Mouse (Mus musculus) heart, adult 9 months (tissue): ENCODE measurements at regions not wholly inside any gene's neighbourhood (a gene's known extent, or its start where the extent isn't known, plus 50 kb on each side); places are given as distances from the start of the nearest gene placed in this dataset.

Source experiments
- DNase-seq, 2 experiments: peaks; one replicate each; pipeline ENCODE4 v3.0.0; 2022; ENCODE audit warnings: low spot score in 2 of 2

GRCm38 (mm10) chrX:11567827-11568226 is 240.2 kb downstream of the H2al1j start:
- no peak for DNase-seq

DNA sequence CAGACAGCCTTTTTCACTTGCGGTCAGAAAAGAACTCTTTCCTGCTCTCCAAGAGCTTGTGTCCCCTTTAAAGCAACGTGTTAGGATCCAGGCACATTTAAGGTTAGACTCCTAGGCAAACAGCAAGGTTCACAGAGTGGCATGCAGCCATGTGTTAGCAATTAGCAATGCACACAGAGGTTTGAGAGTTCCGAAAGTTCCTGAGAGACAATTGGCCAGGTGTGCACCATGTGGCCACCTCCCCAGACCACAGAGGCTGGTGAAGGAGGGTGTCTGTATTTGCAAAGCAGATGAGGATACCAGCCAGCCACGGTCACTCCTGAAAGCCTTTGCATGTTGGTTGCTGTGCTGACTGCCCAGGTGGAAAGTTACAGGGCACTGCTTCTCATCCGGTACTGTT is 240.6 kb downstream of the H2al1j start:
- no peak for DNase-seq

GRCm38 (mm10) chrX:11574354-11574753 is 246.7 kb downstream of the H2al1j start:
- peak in 1 of 2 experiments; percentile 13 for DNase-seq

GRCm38 (mm10) chrX:11575571-11575970 is 247.9 kb downstream of the H2al1j start:
- DNase-seq: no peak

DNA sequence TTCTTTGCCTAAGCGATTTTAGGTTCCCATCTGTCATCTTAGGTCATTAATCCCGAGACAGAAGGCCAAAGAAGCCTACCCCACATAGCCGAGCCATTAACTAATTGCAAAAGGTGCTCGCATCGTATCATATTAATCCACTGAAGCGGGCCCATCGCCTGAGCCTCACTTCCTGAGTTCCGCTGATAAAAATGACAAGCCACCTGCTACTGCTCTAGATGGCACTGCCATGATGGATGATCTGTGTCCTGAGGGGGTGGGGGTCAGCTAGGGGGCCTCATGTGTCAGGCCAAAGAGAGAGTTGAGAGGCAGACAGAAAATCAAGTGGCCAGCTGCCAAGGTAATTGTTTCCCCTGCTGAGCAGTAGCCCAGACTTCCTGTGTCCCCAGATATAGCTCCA is 248.7 kb downstream of the H2al1j start:
- no peak for DNase-seq

DNA sequence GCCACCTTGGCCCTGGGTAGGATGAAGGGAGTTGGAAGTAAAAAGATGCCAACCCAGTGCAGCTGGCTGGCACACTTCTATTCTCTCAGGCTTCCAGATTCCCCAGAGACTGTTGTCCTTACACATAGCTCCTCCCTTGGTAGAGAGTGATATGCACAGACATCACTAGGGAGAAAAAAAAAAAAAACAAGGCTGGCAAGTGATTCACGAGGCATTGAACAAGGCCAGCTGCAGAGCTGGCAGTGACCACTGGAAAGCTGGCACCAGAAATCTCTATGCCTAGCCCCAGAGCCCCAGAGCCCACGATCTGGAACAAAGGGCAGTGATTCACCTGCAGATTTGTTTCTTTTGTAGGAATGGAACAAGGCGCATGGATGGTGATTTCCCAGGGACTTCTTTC is 249.7 kb downstream of the H2al1j start:
- DNase-seq: no peak

- DNase-seq: no peak
Measured at GRCm38 (mm10) chrX:11585353-11585752, 257.7 kb downstream of the H2al1j start.

DNA sequence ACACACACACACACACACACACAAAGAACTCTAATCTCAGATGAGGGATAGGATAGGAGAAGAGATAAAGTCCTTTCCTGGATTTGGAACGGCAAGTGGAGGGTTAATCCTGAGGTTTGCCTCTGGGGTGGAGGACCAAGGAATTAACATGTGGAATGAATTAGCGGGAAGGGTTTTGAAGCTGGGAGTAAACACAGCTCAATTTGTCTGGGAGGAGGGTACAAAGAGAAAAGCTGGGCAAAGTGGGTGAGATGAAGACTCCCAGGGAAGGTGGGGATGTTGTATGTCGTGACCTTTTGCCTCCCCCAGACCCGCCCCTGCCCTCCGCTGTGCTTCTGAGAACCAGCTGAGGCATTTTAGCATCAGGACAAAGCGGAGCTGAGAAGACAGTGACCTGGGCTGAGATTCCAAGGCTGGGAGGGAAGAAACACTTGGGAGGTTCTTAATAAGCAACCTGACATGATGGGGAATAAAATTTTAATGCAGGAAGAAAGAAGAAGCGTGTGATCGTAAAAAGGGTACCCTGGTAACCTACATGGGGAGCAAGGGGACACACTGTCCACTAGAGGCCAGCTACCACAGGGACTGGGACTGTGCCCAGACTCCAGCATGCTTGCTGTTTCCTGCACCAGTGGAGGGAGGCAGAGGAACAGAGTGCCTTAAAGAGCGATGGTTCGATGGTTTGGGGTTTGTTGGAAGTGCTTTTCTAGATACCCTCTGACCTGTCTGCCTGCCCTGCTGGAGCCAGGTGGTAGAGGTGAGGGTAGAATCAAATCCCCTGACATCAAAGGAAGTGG is 264.0 kb downstream of the H2al1j start:
- DNase-seq: no peak

- DNase-seq: no peak
Measured at GRCm38 (mm10) chrX:11594542-11594941, 266.9 kb downstream of the H2al1j start.

GRCm38 (mm10) chrX:11597548-11597947 is 269.9 kb downstream of the H2al1j start:
- no peak for DNase-seq

- peak; percentile 8 to 11 for DNase-seq
Measured at GRCm38 (mm10) chrX:11614237-11614636, 286.6 kb downstream of the H2al1j start.

DNA sequence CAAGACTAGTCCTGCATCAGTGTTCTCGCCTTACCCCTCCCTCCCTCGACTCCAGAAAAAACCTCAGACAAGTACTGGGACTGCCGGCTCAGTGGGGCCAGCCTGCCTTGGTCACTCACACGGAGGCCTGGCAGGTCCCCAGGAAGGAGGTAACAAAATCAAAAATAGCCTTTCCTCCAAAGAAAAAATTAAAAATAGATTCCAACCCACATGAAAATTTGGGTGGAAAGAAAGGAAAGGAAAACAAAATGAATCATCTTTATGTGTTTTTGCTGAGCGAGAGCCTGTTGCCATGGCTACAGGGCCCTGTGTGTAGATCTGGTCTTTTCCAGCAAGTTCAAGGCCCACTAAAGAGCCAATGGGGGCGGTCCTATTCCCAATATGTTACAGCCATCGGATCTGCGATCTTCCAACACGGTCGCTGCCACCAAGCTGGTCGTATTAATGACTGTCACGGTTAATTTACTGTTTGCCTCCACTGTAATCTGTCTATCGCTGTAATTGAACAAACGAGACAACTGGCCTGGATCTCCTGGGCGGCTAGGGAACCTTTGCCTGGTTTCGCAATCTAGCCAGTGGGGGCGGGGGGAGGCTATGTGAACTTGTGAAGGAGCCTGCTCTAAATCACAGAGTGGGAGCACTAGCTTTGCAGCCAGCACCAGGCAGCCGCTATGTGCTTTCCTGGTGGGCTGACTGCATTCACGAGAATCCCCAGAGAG is 293.6 kb downstream of the H2al1j start:
- DNase-seq: peak; percentile 27 to 48

DNA sequence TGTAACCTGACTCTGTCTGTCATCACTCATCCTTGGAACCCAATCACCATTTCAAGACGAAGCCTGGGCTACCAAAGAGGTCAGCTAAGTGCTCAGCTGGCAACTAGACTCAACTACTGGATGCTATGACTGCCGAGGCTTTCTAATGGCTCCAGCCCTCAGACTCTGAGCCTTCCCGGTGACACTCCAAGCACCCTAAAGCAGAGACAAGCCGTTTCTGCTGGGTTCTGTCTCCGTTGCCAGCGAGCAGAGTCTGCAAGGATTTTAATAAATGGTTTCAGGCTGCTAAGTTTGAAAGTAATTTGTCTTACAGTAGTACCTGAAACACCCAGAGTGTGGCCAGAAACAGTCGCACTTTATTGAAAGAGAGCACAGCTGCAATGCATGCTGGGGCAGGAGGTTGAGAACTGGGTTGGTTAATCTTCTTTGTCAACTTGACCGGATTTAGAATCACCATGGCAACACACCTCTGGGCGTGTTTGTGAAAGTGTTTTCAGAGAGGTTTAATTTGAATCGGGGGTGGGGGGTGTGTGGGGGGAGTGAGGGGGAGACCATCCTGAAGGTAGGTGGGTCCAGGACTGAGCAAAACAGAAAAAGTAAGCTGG is 298.8 kb downstream of the H2al1j start:
- DNase-seq: no peak

GRCm38 (mm10) chrX:11629362-11629761 is 301.7 kb downstream of the H2al1j start:
- no peak for DNase-seq

DNA sequence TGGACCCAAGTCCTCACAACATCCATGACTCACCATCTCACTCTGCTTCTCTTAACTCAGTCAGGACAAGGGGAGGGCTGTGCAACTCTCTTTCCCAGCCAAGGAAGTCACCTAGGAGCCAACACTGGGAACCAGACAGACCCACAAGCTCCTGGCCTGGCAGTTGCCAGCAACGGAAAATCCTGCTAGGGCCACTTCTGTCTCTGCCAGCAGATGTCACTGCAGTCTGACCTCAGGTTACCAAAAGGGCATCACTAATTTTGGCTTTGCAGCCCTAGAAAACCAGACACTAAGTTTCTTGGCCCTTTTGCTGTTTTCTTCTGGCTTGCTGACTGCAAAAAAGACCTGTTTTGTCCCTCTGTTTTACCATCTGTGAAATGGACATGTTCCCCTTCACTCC is 302.3 kb downstream of the H2al1j start:
- peak in 1 of 2 experiments; percentile 17 for DNase-seq

DNA sequence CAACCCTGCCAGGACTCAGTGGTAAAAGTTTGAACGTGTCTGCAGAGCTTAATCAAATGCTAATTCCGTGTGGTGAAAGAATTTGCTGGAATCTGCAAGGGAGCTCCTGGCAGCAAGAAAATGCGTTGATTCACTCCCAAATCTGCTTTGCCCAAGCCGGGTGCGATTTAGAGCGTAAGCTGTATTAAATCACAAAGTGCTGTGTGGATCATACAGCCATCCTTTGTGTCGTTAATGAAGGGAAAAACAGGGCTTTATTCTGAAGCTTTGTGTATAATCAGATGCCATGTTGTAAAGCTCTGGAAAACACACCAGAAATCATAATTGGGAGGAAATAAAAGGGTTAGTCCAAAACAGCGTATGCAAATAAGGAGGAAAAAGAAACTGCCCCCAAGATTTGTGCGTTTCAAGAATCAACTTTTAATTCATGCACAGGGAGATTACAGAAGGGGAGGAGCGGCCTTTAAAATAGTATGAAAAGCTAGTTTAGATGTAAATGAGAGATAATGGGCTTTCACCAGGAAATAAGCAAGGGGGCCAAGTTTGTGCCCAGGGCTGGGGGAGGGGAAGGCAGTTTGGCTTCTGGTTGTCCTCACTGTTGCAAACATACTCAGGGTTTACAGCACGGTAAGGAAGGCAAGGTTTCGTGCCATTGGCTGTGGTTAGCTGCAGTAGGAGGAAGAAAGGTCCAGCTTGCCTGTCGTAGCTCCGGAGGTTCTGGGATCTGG is 303.7 kb downstream of the H2al1j start:
- no peak for DNase-seq

- no peak for DNase-seq
Measured at GRCm38 (mm10) chrX:11632011-11632410, 304.4 kb downstream of the H2al1j start.

DNA sequence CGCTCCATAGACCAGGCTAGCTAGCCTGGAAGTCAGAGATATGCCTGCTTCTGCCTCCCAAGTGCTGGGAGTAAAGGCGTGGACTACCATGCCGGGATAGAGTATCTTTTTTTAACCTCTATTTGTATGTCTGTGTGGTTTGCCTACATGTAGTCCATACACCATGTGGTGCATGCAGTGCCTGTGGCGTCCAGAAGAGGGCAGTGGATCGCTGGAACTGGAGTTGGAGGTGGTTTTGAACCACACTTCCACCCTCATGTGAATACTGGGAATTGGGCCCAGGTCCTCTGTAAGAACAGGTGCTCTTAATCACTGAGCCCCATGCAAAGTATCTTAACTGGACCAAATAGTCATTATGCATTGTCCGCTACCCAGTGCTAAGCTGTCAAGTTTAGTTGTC is 306.2 kb downstream of the H2al1j start:
- DNase-seq: no peak

GRCm38 (mm10) chrX:11644484-11644883 is 316.9 kb downstream of the H2al1j start:
- no peak for DNase-seq

DNA sequence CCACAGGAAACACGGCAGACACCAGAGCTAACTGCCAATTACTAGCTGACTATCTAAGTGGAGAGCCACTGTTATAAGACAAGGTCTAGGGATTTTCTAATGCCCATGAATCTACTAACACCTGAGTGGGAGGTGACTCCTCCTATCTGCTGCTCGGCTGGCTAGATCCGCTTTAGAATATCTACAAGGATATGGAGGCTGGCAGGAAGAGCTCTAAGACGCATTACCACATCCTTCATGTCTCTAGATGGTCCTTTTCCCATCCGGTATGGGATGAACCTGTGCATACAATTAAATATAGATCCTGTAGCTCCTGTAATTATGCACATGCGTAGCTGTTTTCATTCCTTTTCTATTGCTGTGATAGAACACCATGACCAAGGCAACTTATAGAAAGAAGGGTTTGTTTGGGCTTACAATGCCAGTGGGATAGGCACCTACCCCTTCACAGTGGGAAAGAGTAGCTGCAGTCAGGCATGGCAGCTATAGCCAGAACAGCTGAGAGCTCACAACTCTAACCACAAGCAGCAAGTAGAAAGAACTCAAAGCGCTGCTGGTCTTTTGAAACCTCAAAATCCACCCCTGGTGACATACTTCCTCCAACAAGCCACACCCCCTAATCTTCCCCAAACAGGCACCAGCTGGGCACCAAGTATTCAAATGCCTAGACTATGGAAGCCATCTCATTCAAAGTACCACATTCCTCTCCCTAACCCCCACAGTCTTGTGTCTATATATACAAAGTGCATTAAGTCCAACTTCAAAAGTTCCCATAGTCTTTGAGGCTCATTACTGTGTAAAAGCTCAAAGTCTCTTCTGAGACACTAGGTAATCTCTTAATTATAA is 319.3 kb downstream of the H2al1j start:
- DNase-seq: no peak

DNA sequence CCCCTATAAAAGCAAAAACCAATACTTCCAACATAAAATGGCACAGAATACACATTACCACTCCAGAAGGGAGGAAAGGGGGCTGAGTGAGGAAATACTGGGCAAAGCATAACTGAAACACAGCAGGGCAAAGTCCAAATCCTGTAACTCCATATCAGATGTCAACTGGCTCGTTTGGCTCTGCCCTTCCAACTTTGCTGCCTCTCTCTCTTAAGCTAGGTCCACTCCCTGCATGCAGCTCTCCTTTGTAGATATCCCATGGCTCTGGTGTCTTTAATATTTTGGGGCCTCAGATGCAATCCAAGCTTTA is 319.9 kb downstream of the H2al1j start:
- no peak for DNase-seq
